Mouse (Mus musculus): ENCODE results near the gene Ncapd3. TPM values are rescaled to one million over a fixed set of nuclear protein-coding genes. Genes with fewer than 3 reads are reported as not detected.

Gene Ncapd3
- polyA plus RNA-seq, 1 experiment from 2014 or later = 24.9 TPM

DNA sequence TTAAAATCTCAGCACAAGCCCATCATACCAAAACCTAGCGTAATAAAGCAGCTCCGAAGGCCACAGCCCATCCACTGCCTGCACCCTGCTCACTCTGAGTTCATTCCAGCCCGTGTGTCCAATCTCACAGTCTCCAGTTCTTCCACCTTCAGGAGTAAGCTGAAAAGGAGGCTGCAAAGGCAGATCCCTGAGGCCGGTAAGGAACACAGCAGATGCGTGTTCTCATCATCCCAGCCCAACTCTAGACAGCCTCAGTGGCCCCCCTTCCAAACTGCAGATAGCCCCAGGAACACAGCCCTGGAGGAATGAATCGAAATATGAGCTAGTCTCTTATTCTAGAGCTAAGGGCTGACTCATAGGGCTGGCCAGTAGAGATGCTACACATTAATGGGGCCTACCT lies 71.5 kb downstream of the Ncapd3 start:
- ATAC-seq (ENCODE audit: insufficient read depth, low FRiP score, low read depth) = no peak
- Histone ChIP-seq H3K9ac (no peak overlapping the region), H3K27ac (no peak overlapping the region), H3K4me3 (replicated peaks) (no peak overlapping the region), H3K4me2 (no peak overlapping the region), H3K9me3 (no peaks in the 10 kb centered on the region), H3K4me1 (no peaks in the 10 kb centered on the region), H3K36me3 (0 out of 2 replicates have a peak, but pooled peaks cover 4% of the 10 kb centered on the region), H3K27me3 (replicated peaks) (no peaks in the 10 kb centered on the region)
- 83% methylated on average over 6 of the region's 6 CpGs for WGBS

- Histone ChIP-seq H3K4me1 (peaks cover 11% of the 10 kb centered on the region; the same call in 1 of the 2 replicates), H3K4me2 (no peak overlapping the region), H3K27me3 (replicated peaks) (no peaks in the 10 kb centered on the region), H3K36me3 (no peaks in the 10 kb centered on the region), H3K4me3 (replicated peaks) (no peak overlapping the region), H3K9me3 (no peaks in the 10 kb centered on the region), H3K9ac (no peak overlapping the region), H3K27ac (no peak overlapping the region)
- no peak for ATAC-seq (ENCODE audit: insufficient read depth, low FRiP score, low read depth)
- 55% methylated on average over 1 of the region's 1 CpGs for WGBS
Measured at GRCm38 (mm10) chr9:27106081-27106480, 76.1 kb downstream of the Ncapd3 start.

DNA sequence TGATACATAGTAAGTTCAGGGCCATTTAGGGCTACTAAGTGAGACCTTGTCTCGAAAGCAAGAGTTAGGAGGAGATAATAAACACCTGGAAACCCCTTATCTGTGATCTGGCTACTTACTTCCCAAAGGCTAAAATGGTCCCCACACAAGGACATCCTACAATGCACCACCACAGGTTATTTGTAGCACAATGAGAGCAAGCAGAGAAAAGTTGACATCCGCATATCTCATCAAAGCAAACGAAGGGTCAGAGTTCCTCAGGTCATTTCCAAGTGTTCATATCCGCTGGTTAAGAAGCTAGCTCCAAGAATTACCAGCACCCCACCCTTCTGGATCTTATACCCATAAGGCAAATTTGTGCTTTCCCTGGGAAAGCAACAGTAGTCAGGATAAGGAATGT lies 78.5 kb downstream of the Ncapd3 start:
- peaks cover 11% of the 10 kb centered on the region; the same call in 1 of the 2 replicates for H3K4me1 ChIP-seq
- no peaks in the 10 kb centered on the region for H3K9me3 ChIP-seq
- no peak overlapping the region for H3K4me2 ChIP-seq
- H3K9ac ChIP-seq = no peak overlapping the region
- H3K27ac ChIP-seq = no peak overlapping the region
- ATAC-seq (ENCODE audit: insufficient read depth, low FRiP score, low read depth) = no peak
- WGBS = 68% methylated on average over 4 of the region's 4 CpGs
- H3K4me3 ChIP-seq (replicated peaks) = no peak overlapping the region
- H3K27me3 ChIP-seq (replicated peaks) = no peaks in the 10 kb centered on the region
- H3K36me3 ChIP-seq = no peaks in the 10 kb centered on the region

DNA sequence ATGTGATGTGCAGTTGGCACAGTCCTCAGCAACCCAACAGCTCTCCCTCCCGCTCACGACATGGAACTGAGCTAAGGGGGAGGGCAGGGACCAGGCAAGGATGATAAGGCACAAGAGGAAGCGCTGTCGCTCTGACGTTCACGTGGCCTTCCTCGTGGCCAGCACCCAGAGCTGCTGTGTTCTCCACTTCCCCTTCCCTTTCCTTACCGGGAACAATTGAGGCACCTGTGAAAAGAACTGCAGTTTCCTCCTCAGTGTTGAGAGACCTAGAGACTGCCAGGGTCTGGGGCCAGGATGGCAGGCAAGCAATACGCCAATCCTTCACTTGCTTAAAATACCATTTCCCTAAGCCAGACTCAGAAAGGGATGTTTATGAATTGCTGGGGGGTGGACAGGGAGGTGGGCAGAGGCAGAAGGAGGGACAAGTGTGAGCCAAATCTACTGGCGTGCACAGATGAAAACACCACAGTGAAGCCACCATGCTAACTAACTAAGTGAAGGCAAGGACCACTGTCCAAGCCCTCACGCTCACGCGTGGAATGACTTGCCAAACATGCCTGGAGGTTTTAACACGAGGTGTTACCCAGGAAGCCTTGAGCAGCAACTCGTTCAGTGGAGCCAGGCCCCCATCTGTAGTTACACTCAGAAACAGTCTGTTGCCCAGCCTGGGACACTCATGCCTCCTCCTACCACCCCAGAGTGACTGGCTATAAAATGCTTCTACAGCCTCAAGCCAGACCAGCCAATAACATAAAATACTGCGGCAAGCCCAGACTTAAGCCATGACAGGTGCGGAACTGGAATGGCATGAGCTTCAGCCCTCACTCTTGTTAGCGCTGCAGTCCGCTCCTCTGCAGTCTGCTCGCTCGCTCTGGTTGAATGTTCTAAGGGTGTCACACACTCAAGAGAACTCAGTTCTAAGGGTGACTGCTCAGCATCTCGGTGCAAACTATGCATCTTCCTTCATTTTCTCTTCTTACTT lies 79.8 kb downstream of the Ncapd3 start:
- H3K27ac ChIP-seq = peak overlapping the region; percentile 21; the same call in 1 of the 2 replicates
- H3K9ac ChIP-seq = no peak overlapping the region
- H3K4me1 ChIP-seq = peaks cover 11% of the 10 kb centered on the region; the same call in 1 of the 2 replicates
- no peaks in the 10 kb centered on the region for H3K27me3 ChIP-seq (replicated peaks)
- H3K4me3 ChIP-seq (replicated peaks) = no peak overlapping the region
- H3K4me2 ChIP-seq = no peak overlapping the region
- H3K9me3 ChIP-seq = no peaks in the 10 kb centered on the region
- WGBS = 70% methylated on average over 22 of the region's 22 CpGs
- H3K36me3 ChIP-seq = no peaks in the 10 kb centered on the region
- ATAC-seq (ENCODE audit: insufficient read depth, low FRiP score, low read depth) = peak; percentile 48; the same call in 1 of the 2 replicates

- ATAC-seq (ENCODE audit: insufficient read depth, low FRiP score, low read depth) = no peak
- 0 out of 2 replicates have a peak overlapping the region, but pooled peaks have one; percentile 2 for H3K27ac ChIP-seq
- WGBS = 36% methylated on average over 5 of the region's 5 CpGs
Measured at GRCm38 (mm10) chr9:27110681-27111080, 80.7 kb downstream of the Ncapd3 start.

DNA sequence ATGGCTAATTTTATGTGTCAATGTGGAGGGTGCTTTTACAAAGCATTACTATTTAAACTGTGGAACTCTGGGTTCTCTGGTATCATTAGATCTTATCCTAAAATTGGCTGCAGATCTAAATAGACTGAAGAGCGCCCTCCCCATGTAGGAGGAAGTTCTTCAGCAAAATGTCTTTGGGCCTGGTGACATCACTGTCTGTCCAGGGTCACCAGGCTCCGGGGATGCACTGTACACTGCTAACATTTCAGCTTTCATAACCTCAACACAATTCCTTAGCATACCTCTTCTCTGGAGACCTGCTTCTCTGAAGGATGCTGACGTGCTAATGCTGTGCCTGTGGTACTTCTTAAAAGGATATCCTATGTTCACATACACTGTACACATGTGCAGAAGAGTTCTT lies 81.8 kb downstream of the Ncapd3 start:
- Histone ChIP-seq H3K4me1 (peaks cover 11% of the 10 kb centered on the region; the same call in 1 of the 2 replicates), H3K4me2 (no peak overlapping the region), H3K9ac (no peak overlapping the region), H3K27ac (no peak overlapping the region), H3K4me3 (replicated peaks) (no peak overlapping the region), H3K36me3 (no peaks in the 10 kb centered on the region), H3K9me3 (no peaks in the 10 kb centered on the region), H3K27me3 (replicated peaks) (no peaks in the 10 kb centered on the region)
- no peak for ATAC-seq (ENCODE audit: insufficient read depth, low FRiP score, low read depth)
- WGBS = 81% methylated on average over 3 of the region's 3 CpGs

More at GRCm38 (mm10) chr9:27110681-27111080, 80.7 kb downstream of the Ncapd3 start:
- no peak overlapping the region for H3K9ac ChIP-seq
- H3K4me3 ChIP-seq (replicated peaks) = no peak overlapping the region
- no peak overlapping the region for H3K4me2 ChIP-seq
- H3K27me3 ChIP-seq (replicated peaks) = no peaks in the 10 kb centered on the region
- no peaks in the 10 kb centered on the region for H3K36me3 ChIP-seq
- no peaks in the 10 kb centered on the region for H3K9me3 ChIP-seq
- peaks cover 11% of the 10 kb centered on the region; the same call in 1 of the 2 replicates for H3K4me1 ChIP-seq

DNA sequence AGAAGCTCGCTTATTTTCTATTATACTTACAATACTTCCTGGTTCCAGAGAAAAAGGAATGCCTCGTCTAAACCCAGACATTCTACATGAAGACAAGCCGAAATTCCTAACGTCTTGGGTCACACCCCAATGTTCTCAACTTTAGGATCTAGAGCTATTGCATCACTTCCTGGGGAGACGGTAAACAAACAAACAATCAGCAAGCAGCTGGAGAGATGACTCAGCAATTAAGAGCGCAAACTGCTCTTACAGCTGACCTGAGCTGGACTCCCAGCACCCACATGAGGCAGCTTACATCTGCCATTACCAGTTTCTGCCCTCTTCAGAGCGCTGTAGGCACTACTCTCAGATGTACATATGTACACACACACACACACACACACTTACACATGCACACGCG lies 91.3 kb downstream of the Ncapd3 start:
- WGBS = 82% methylated on average over 9 of the region's 9 CpGs
- ATAC-seq (ENCODE audit: insufficient read depth, low FRiP score, low read depth) = no peak

GRCm38 (mm10) chr9:27122076-27122475 lies 92.1 kb downstream of the Ncapd3 start:
- Histone ChIP-seq H3K9ac (no peak overlapping the region), H3K9me3 (no peaks in the 10 kb centered on the region), H3K4me1 (no peaks in the 10 kb centered on the region), H3K27me3 (replicated peaks) (no peaks in the 10 kb centered on the region), H3K36me3 (no peaks in the 10 kb centered on the region), H3K27ac (no peak overlapping the region), H3K4me2 (no peak overlapping the region), H3K4me3 (replicated peaks) (no peak overlapping the region)
- 88% methylated on average over 4 of the region's 4 CpGs for WGBS
- no peak for ATAC-seq (ENCODE audit: insufficient read depth, low FRiP score, low read depth)

More for the DNA sequence above, 91.3 kb downstream of the Ncapd3 start:
- H3K9ac ChIP-seq = no peak overlapping the region
- no peaks in the 10 kb centered on the region for H3K36me3 ChIP-seq
- no peaks in the 10 kb centered on the region for H3K27me3 ChIP-seq (replicated peaks)
- no peak overlapping the region for H3K4me2 ChIP-seq
- H3K4me3 ChIP-seq (replicated peaks) = no peak overlapping the region
- no peaks in the 10 kb centered on the region for H3K9me3 ChIP-seq
- H3K27ac ChIP-seq = no peak overlapping the region
- H3K4me1 ChIP-seq = no peaks in the 10 kb centered on the region

GRCm38 (mm10) chr9:27122963-27123362 lies 93.0 kb downstream of the Ncapd3 start:
- H3K9ac ChIP-seq = no peak overlapping the region
- no peak overlapping the region for H3K4me2 ChIP-seq
- H3K27me3 ChIP-seq (replicated peaks) = no peaks in the 10 kb centered on the region
- H3K9me3 ChIP-seq = no peaks in the 10 kb centered on the region
- no peak for ATAC-seq (ENCODE audit: insufficient read depth, low FRiP score, low read depth)
- no peaks in the 10 kb centered on the region for H3K4me1 ChIP-seq
- H3K36me3 ChIP-seq = no peaks in the 10 kb centered on the region
- 77% methylated on average over 4 of the region's 4 CpGs for WGBS
- no peak overlapping the region for H3K27ac ChIP-seq
- no peak overlapping the region for H3K4me3 ChIP-seq (replicated peaks)

GRCm38 (mm10) chr9:27123947-27124346 lies 94.0 kb downstream of the Ncapd3 start:
- H3K9ac ChIP-seq = no peak overlapping the region
- no peaks in the 10 kb centered on the region for H3K4me1 ChIP-seq
- H3K27me3 ChIP-seq (replicated peaks) = no peaks in the 10 kb centered on the region
- H3K27ac ChIP-seq = no peak overlapping the region
- no peaks in the 10 kb centered on the region for H3K36me3 ChIP-seq
- ATAC-seq (ENCODE audit: insufficient read depth, low FRiP score, low read depth) = no peak
- no peak overlapping the region for H3K4me3 ChIP-seq (replicated peaks)
- WGBS = 55% methylated on average over 2 of the region's 2 CpGs
- H3K9me3 ChIP-seq = no peaks in the 10 kb centered on the region
- no peak overlapping the region for H3K4me2 ChIP-seq

DNA sequence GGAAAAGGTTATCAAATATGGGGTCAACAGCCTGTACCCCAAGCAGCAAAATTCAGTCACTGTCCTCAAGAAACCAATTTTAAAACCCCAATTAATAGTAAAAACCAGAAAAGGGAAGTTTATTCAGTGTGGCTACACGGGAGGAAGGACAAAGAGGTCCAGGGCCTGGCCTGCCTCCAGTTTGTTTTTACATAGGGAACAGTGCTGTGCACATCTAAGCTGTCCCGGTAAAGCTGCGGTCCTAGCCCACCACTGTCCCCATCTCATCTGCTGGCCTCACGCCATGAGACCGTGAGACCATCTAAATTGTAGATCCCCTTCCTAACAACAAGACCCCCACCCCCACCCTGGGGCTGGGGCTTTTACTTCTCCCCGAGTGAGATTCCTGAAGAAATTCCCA lies 95.5 kb downstream of the Ncapd3 start:
- WGBS = 57% methylated on average over 6 of the region's 6 CpGs
- Histone ChIP-seq H3K4me3 (replicated peaks) (no peak overlapping the region), H3K27me3 (replicated peaks) (no peaks in the 10 kb centered on the region), H3K9me3 (no peaks in the 10 kb centered on the region), H3K4me2 (no peak overlapping the region), H3K36me3 (no peaks in the 10 kb centered on the region), H3K9ac (no peak overlapping the region), H3K27ac (no peak overlapping the region), H3K4me1 (no peaks in the 10 kb centered on the region)
- ATAC-seq (ENCODE audit: insufficient read depth, low FRiP score, low read depth) = no peak

DNA sequence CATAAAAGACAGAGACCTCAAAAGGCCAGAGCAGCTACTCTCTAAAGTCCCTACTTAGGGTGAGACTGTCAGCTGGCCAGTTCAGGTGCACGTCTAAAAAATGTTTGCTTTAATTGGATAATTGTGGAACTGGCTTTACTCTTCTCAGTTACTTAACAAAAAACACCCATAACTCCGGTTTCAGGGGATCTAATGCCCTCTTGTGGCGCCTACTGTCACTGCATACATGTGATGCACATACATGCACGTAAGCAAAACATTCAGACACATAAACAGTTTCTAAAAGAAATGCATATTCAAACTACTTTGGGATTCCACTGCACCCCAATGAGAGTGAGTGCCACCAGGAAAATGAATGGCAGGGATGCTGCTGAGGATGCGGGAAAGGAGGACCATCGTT lies 96.6 kb downstream of the Ncapd3 start:
- no peak for ATAC-seq (ENCODE audit: insufficient read depth, low FRiP score, low read depth)
- no peaks in the 10 kb centered on the region for H3K4me1 ChIP-seq
- no peaks in the 10 kb centered on the region for H3K27me3 ChIP-seq (replicated peaks)
- H3K4me3 ChIP-seq (replicated peaks) = no peak overlapping the region
- H3K27ac ChIP-seq = no peak overlapping the region
- no peaks in the 10 kb centered on the region for H3K9me3 ChIP-seq
- 85% methylated on average over 6 of the region's 6 CpGs for WGBS
- H3K36me3 ChIP-seq = no peaks in the 10 kb centered on the region
- no peak overlapping the region for H3K9ac ChIP-seq
- H3K4me2 ChIP-seq = no peak overlapping the region
